Mouse (Mus musculus) kidney, postnatal 25 days (tissue): Measurements from ENCODE around the gene Olfr109.

Experiments used
- DNase-seq, 2 experiments: peaks; one replicate each; pipeline ENCODE4 v3.0.0; 2021; ENCODE audit warnings: mixed read lengths in 2 of 2

Olfr109 gene

GRCm38 (mm10) chr17:37458616-37459015 is at the start of gene Olfr109:
Olfr109 (plus strand) TSS chr17:37458916.
- DNase-seq, result no peak

- no peak for DNase-seq
These were observed 45.3 kb upstream of the Olfr109 start for GRCm38 (mm10) chr17:37413380-37413779.

GRCm38 (mm10) chr17:37445180-37445579 is 13.5 kb upstream of the Olfr109 start, which contains the start of gene Olfr108:
Olfr108 (plus strand) TSS chr17:37445480.
- DNase-seq, result no peak

DNA sequence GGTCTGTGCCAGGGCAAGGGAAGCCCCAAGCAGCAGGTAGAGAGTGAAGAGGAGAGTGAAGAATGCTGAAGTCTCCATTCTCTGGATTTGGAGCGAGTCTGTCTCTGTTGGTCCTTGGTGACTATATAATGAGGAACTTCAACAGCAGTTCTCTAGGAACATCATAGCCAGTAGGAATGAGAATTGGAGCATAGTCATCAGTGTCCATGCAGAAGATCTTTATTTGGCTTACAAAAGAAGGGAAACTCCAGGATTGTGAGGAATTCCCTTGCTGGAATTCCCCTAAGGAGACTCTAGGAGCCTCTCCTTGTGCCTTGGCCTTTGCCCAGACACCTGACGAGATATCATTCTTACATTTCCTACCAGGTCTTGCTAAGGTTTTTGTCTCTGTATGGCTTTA is 24.7 kb downstream of the Olfr109 start, which contains the start of gene H2-M2:
Gene H2-M2, minus strand, starts transcription at position 101 of the 400 bp plus-strand sequence.
- DNase-seq, result no peak

DNA sequence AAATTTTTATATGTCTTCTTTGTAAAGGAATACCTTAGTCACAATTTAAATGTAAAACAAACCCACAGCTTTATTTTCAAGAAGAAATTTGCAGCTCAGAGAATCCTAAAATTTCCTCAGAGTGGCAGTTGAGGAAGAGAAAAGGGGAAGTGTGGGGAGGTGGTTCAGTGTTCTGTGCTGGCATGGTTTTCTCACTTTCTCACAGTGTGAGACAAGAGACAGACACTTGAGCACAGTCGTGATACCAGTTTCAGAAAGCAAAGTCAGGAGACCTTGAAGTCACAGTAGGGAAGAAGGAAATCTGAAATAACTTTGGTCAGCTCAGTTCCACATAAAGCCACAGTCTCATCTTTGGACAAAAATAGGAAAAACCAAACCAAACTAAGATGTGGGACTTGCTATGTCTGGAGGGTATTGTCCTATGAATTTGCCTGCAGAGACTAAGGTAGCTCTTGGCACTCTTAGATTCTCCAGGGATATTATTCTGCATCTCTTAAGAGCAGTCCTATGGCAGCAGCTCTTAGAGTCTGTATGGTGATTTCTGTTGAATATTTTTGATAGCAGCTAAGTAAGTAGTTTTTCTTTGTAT is 33.3 kb downstream of the Olfr109 start, which contains the start of gene Olfr110:
Gene Olfr110, plus strand, starts transcription at position 539 of the 589 bp plus-strand sequence.
- DNase-seq, result no peak

- no peak for DNase-seq
These were observed 49.0 kb downstream of the Olfr109 start, which contains the start of gene Olfr111 for GRCm38 (mm10) chr17:37507730-37508129. Olfr111 (plus strand) TSS chr17:37508030.
